Mouse (Mus musculus) brain, embryonic 14.5 days (tissue): ENCODE measurements at regions not wholly inside any gene's neighbourhood (a gene's known extent, or its start where the extent isn't known, plus 50 kb on each side); places are given as distances from the start of the nearest gene placed in this dataset.

Experiments
- CTCF ChIP-seq: fragments of 200-500 bp; IDR thresholded peaks from 2 replicates; pipeline ENCODE4 v1.5.1; 2012; ENCODE audit warnings: inconsistent platforms, mild to moderate bottlenecking, moderate library complexity, borderline replicate concordance; ENCODE audit not compliant: insufficient read depth, insufficient read length; ENCODE audit errors: extremely low read depth
- POLR2A ChIP-seq: fragments of 200-500 bp; IDR thresholded peaks from 2 replicates; pipeline ENCODE4 v1.6.1; 2012; ENCODE audit warnings: mild to moderate bottlenecking, inconsistent platforms, borderline replicate concordance; ENCODE audit not compliant: poor library complexity, insufficient read depth, insufficient read length, severe bottlenecking; ENCODE audit errors: extremely low read depth

GRCm38 (mm10) chr11:7568484-7568883, 354.8 kb upstream of the Igfbp3 start:
- TF ChIP-seq CTCF: peak; percentile 44; the same call in 1 of the 2 replicates
- no peak for TF ChIP-seq POLR2A
